ENCODE assay signal across 8 mouse cellular contexts in the genomic region with DNA sequence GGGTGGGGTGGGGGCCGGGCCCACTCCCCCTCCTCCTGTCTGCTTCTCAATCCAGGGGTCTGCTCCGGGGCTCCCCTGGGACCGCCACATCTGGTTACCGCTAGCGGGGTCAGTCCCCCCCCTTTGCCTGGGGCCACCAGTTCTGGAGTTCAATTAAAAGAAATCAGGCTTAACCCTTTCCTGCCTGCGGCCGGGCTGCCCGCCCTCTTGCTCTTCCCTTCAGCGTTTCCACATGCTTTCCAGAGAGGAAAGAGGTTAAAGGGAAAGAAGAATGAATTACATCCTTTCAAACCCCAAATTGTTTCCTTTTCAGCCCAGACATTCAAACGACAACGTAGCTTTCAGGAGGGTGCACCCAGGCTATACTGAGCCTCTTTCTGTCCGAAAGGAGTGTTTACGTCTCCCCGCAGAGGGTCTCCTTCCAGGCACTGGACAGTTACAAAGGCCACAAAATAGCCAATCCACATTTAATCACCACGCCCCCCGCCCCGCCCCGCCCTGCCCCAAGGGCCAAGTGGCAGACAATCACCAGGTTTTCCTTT. TPM values are rescaled to one million over a fixed set of nuclear protein-coding genes. Genes with fewer than 3 reads are reported as not detected.
DNase-seq lines count a peak whose midpoint lies in the region; ATAC-seq lines count a peak whose summit lies in the region.

No protein-coding gene starts in this region.

- H3K4me3 ChIP-seq in lung, embryonic 15.5 days = peak overlapping the region; percentile 75
- peak overlapping the region; percentile 19 for H3K4me3 ChIP-seq in forebrain, embryonic 16.5 days (replicated peaks; ENCODE audit: low read length)
- H3K4me3 ChIP-seq in neural tube, embryonic 15.5 days (replicated peaks) = peak overlapping the region; percentile 53

- H3K4me1 ChIP-seq in lung, embryonic 15.5 days = peaks cover 59% of the 10 kb centered on the region
- peaks cover 43% of the 10 kb centered on the region for H3K4me1 ChIP-seq in forebrain, embryonic 16.5 days (replicated peaks; ENCODE audit: control insufficient read depth, insufficient read depth, low read length)
- H3K4me1 ChIP-seq in neural tube, embryonic 15.5 days = peaks cover 50% of the 10 kb centered on the region

- peak overlapping the region; percentile 74 for H3K27ac ChIP-seq in lung, embryonic 15.5 days
- H3K27ac ChIP-seq in forebrain, embryonic 16.5 days (ENCODE audit: low read length) = no peak overlapping the region
- H3K27ac ChIP-seq in neural tube, embryonic 15.5 days (replicated peaks) = peak overlapping the region; percentile 54; the same call in 1 of the 2 replicates

- peaks cover 45% of the 10 kb centered on the region for H3K27me3 ChIP-seq in lung, embryonic 15.5 days
- H3K27me3 ChIP-seq in forebrain, embryonic 16.5 days (replicated peaks; ENCODE audit: control insufficient read depth, insufficient read depth, low read length) = peaks cover 76% of the 10 kb centered on the region
- H3K27me3 ChIP-seq in neural tube, embryonic 15.5 days (replicated peaks) = peaks cover 79% of the 10 kb centered on the region

- no peaks in the 10 kb centered on the region for H3K36me3 ChIP-seq in lung, embryonic 15.5 days
- H3K36me3 ChIP-seq in forebrain, embryonic 16.5 days (ENCODE audit: control insufficient read depth, insufficient read depth) = no peaks in the 10 kb centered on the region
- no peaks in the 10 kb centered on the region for H3K36me3 ChIP-seq in neural tube, embryonic 15.5 days

- no peak for DNase-seq in lung, postnatal 4 days
- peak; percentile 62 to 67 for DNase-seq in kidney, postnatal 4 days
- no peak for DNase-seq in frontal cortex, postnatal 10 days (ENCODE audit: low spot score in 2 of 2)
- DNase-seq in cerebellum, adult 11 months = no peak
- no peak for DNase-seq in urinary bladder, postnatal 4 days (ENCODE audit: low spot score in 2 of 2)

- no peaks in the 10 kb centered on the region for H3K9me3 ChIP-seq in lung, embryonic 15.5 days
- no peaks in the 10 kb centered on the region for H3K9me3 ChIP-seq in forebrain, embryonic 16.5 days (ENCODE audit: control insufficient read depth, low read length)
- no peaks in the 10 kb centered on the region for H3K9me3 ChIP-seq in neural tube, embryonic 15.5 days (replicated peaks)

- peak overlapping the region; percentile 56; the same call in 1 of the 2 replicates for H3K9ac ChIP-seq in lung, embryonic 15.5 days
- no peak overlapping the region for H3K9ac ChIP-seq in forebrain, embryonic 16.5 days (replicated peaks; ENCODE audit: low read depth, low read length)
- H3K9ac ChIP-seq in neural tube, embryonic 15.5 days (replicated peaks) = no peak overlapping the region

- H3K4me2 ChIP-seq in lung, embryonic 15.5 days = peak overlapping the region; percentile 96
- peak overlapping the region; percentile 31 for H3K4me2 ChIP-seq in forebrain, embryonic 16.5 days (ENCODE audit: low read length)
- H3K4me2 ChIP-seq in neural tube, embryonic 15.5 days = peak overlapping the region; percentile 93

- no peak for ATAC-seq in lung, embryonic 15.5 days (ENCODE audit: borderline replicate concordance, extremely low read depth, low FRiP score, low TSS enrichment)
- no peak for ATAC-seq in forebrain, embryonic 16.5 days
- ATAC-seq in neural tube, embryonic 15.5 days (ENCODE audit: low FRiP score) = no peak

- WGBS in lung, embryonic 15.5 days = 3% methylated on average over 18 of the region's 18 CpGs
- WGBS in forebrain, embryonic 16.5 days = under 1% methylated on average over 17 of the region's 18 CpGs
- WGBS in neural tube, embryonic 15.5 days = under 1% methylated on average over 18 of the region's 18 CpGs

RNA-seq across cellular contexts. Expression of a gene that starts 0.5 kb away (rescaled TPM):
- polyA plus RNA-seq in lung, embryonic 15.5 days (2015; fragmentation: Nextera tagmentation; extraction: Ambion mirVana) = 34.4 and 35.2 TPM in 2 replicates
- polyA plus RNA-seq in forebrain, embryonic 16.5 days (2015; fragmentation: Nextera tagmentation; extraction: Ambion mirVana) = 7.3 and 7.8 TPM in 2 replicates
- polyA plus RNA-seq in neural tube, embryonic 15.5 days (2015; fragmentation: Nextera tagmentation; extraction: Ambion mirVana) = 7.9 and 12.5 TPM in 2 replicates

Comparison
In these comparisons a context has a peak if more than half of its experiments do, and no peak if none do; other contexts are left out.
1. H3K4me2 ChIP-seq: peak in every context shown above with its lines; median percentile 96 in lung, embryonic 15.5 days; 93 in neural tube, embryonic 15.5 days; 31 in forebrain, embryonic 16.5 days.
2. H3K4me3 ChIP-seq: peak in every context shown above with its lines; median percentile 75 in lung, embryonic 15.5 days; 53 in neural tube, embryonic 15.5 days; 19 in forebrain, embryonic 16.5 days.
3. DNase-seq: peak in kidney, postnatal 4 days (2 of 2); none in lung, postnatal 4 days (0 of 2), frontal cortex, postnatal 10 days (0 of 2), cerebellum, adult 11 months (single experiment) and urinary bladder, postnatal 4 days (0 of 2).